Mouse (Mus musculus): ENCODE measurements around the gene Afp.

GRCm38 (mm10) chr5:90501752-90502151 is 11.2 kb downstream of the Afp start:
- TF ChIP-seq CTCF (IDR thresholded peaks at IDR 0.05; ENCODE audit: low read depth): no peak
- TF ChIP-seq EP300 (IDR thresholded peaks at IDR 0.05; ENCODE audit: low read depth): no peak

Measured in heart, postnatal 0 days (tissue).